Mouse (Mus musculus) spleen, postnatal 36 days (tissue): ENCODE data around the gene Xpnpep1.

Experiments used
- DNase-seq, 2 experiments: peaks; one replicate each; pipeline ENCODE4 v3.0.0; 2022; ENCODE audit warnings: low spot score in 2 of 2, mixed read lengths in 1 of 2

Xpnpep1 gene

DNA sequence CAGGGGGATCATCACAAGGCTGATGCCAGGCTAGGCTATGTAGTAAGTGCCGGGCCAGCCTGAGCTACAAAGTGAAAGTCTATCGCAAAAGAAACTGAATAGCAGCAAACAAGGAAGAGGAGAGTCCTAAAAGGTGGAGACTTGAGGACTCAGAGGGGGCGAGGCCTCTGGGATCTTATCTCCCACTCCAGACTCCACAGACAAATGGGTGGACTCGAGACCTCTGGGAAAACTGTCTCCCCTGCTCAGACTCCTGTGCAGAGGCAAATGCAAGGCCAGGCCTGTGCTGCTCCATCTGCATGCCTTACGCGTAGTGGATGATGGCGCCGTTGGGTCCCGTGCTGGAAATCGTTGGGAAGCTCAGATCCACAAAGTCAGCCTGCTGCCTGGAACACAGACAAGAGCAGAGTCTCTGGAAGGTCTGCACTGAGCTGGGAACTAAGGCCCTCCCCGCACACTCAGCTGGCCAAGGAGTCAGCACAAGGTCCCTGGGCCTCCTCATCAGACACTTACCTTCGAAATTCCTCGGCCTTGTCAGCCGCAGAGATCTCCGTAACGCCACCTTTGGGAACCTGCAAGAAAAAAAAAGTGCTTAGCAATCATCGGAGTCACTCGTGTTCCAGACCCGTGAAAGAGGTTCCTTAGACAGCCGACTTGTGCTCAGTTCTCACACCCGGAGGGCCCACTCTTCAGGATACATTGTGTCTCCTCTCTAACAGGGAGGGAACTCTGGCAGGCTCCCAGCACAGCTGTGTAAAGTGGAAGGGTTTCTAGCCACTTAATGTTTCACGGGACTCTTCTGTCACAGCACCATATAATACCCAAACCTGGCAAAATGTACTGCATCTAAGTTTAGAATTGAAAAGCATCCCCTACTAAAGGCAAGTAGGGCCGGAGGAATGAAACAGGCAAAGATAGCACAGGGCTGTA lies 37.6 kb downstream of the Xpnpep1 start:
- no peak for DNase-seq

DNA sequence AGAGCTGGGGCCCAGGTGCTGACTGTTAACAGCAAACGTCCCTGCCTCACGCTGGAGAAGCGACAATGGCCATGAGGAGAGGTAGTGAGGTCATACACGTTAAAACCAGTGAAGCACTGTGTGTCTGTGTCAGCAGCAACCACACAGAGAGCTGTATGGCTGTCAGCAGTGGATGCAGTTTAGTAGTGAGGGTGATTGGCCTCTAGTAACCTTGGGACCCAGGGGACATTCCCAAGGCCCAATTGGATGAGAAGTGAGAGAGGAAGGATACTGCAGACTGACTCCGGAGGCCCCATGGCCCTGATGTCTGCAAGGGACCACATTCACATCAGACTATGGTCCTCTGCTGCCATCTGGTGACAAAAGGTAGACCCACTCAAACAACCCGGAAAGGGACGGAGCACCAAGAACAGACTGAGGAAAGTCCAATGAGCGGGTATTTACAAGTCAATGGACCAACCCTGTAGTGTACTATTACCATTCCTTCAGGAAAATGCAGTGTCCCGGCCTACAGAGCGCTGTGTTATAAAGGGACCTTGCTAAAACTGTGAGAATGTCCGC lies 47.1 kb downstream of the Xpnpep1 start:
- no peak for DNase-seq

DNA sequence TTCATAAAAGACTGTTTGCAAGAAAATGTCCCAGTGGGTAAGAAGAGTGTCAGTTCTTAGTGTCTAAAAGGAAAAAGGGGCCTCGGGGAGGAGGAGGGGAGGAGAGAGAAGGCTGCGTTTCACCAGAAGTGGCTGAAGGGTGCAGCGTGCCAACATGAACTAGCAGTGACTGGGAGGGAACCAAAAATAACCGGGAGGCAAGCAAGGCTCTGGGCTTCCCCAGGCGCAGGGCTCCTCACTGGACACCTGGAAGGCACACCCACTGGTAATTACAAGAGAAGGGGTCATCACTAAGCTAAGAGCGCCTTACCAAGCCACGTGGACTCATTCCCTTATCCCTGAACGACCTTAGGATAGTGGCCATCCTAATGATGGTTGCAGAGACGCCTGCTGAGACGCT lies 48.1 kb downstream of the Xpnpep1 start:
- no peak for DNase-seq

DNA sequence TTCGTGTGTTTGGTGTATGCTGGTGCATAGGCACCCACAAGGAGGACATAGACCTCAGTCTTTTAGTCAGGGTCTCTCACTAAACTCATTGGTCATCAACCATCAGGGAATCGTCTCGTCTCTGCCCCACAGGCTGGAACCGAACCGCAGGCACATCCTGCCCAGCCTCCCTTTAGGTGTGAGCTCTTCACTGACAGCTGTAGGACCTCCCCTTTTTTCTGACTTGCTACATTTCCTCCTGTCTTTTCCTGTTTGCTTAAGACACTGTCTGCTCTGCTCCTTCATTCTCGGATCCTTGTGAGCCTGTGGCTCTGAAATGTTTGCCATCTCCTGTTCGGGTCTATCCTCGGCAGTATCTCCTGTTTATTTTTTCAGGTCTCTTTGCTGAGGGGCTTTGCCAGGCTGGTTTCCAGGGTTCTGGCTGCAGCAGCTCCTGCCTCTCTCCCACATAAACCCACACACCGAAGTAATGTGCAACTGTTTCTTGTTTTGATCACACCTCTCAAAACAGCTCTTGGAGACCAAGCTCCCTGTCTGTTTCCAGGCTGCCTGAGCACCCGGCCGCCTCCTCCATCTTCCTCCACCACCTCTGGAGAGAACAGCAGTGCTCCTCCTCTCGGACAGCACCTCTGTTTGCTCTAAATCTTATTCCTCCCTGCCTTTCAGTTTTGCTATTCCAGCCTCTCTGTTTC lies 60.8 kb downstream of the Xpnpep1 start:
- no peak for DNase-seq

DNA sequence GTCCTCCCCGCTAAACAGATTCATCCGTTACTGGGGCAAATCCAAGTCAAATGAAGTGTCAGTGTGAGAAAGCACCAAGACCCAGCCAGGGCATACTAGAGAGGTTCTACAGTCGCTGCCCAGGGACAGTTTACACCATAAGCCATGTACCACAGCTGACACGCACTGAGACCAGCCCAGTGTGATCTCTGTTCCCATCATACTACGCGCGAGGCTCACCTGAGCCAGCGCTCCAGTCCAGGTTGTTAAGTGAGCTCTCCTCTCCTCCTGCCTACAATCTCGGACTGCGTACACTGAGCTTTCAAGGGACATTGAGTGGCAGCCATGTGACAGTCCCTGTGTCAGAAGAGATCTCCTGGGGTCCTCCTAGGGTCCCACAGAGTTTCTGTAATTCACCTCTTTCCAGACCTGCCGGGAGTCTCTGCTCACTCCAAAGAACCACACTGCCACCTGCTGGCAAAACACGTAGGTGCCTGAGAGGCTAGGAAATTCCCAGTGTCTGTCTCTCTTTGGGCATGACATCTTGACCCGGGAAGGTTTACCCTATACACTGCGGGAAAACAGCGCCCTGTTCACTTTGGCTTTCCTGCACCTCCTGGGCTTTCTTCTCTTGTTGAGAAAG lies 64.3 kb downstream of the Xpnpep1 start:
- peak; percentile 13 to 25 for DNase-seq

DNA sequence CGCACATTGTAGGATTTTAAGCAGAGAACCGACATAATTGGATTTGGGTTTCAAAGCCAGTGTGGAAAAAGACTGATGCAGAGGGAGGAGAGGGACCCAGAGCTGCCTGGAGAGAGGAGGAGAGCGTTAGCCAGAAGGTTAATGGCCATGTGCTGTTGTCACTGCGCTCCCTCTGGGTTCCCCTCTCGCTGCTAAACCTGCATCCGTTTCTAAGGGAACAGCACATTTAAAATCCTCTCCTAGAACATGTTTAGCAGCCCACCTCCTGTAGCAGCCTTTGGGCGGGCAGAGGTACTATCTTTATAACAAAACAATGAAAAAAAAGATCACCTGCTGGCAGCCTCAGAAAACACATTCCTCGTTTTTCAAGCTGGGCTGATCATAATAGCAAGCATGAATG lies 73.7 kb downstream of the Xpnpep1 start:
- DNase-seq = no peak

DNA sequence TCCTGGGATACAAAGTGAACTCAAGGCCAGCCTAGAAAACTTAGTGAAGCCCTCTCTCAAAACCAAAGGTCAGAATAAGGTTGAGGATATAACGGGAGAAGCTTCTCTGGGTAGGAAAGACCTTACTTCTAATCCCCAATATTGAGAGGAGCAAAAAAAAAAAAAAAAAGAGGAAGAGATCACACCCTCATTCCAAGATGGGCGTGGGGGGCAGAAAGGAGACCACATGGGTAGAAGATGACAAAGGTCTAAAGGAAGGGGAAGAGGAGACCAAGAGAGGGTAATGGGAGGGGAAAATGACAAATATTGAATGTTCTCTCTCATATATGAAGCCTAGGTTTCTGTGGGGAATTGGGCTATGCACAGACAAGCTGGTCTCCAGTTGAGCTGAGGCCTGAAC lies 77.3 kb downstream of the Xpnpep1 start:
- no peak for DNase-seq

DNA sequence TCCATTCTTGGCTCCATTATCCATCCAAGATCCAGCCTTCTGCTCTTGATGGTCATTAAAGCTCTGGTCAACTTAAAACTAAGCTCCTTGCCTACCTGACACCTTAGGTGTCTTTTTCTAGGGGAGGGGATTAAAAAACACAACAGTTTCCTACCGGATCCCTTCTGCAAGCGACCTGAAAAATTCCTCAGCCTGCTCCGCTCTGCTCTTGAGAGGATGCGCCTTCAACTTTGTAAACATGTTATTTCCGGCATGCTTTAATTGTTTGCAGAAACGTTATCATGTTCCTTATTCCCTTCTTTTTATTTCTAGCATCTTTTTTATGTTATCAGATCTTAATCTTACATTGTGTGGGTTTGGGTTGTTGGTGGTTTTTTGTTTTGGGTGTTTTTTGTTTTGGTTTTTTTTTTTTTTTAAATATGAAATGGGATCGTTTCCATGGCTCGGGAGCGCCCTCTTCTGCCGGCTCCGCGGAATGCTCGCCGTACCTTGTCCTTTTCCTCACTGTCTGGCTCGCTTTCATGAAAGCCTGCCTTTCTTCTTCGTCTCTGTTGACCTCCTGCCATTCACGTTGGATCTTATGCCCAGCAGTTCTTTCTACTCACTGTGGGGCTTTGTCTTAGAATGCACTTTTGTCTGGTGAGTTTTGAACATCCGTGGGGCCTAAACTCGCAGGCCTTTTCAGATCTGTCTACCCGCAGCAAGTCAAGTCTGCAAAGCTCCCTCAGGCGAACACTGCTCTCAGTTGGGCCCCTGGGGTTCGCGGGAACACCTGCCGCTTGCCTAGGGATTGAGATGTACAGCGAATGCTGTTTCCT lies 117.1 kb downstream of the Xpnpep1 start:
- DNase-seq = no peak

DNA sequence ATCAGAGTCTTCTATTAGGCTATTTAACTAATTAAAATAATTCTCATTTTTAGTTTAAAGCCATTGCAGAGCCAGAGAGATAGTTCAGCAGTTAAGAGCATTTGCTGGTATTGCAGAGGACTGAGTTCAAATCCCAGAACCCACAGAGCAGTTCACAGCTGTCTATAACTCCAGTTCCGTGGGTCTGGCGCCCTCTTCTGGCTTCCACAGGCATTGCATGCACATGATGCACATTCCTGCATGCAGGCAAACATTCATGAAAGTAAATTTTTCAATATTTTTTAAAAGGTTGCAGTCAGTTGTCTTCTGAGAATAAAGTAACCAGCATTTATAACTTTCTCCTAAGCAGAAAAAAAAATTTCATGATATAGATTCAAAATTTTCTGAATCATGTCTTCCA lies 135.8 kb downstream of the Xpnpep1 start:
- DNase-seq = no peak

DNA sequence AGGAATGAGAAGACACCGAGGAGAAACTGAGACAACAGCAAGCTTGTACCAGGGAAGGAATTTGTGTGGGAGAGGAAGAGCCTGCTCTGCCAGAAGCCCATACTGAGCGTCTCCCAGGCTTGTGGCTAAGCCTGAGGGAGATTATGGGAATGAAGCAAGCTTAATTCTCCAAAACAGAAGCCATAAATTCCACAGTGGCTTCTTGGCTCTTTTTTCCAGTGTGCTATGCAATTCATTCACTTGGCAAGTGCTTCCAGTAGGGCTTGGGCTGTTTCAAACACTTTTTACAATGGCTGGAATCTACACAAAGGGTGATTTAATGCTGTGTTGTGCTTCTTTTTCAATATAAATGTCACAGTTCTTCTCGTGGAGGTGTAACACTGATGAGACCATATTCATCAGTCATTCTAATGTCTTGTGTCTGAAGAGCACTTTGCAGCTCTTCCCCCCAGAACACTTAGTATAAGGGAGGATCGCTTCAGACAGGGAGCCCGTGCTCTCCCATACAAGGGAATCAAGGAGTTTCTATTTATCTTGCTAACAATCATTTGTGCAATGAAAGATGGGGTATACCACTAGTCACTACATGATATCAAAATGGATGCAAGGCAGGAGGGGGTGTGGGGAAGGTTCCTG lies 148.1 kb downstream of the Xpnpep1 start:
- DNase-seq = no peak
